Mouse (Mus musculus) erythroblast, embryonic 14.5 days (primary cell): Measurements from ENCODE around the gene Dhx57. TPM values are rescaled to one million over a fixed set of nuclear protein-coding genes. Genes with fewer than 3 reads are reported as not detected.

Experiments
- H3K27me3 ChIP-seq: 2 replicates; pipeline ENCODE4 v1.6.1; 2012; ENCODE audit warnings: inconsistent platforms; ENCODE audit not compliant: control insufficient read depth
- H3K36me3 ChIP-seq: 2 replicates; pipeline ENCODE4 v1.6.1; 2012; ENCODE audit warnings: mild to moderate bottlenecking, inconsistent platforms; ENCODE audit not compliant: control insufficient read depth
- H3K4me1 ChIP-seq: 2 replicates; pipeline ENCODE4 v1.6.1; 2012; ENCODE audit warnings: inconsistent platforms; ENCODE audit not compliant: control insufficient read depth
- H3K4me3 ChIP-seq: replicated peaks from 2 replicates; pipeline ENCODE3; 2012; ENCODE audit warnings: moderate library complexity, mild to moderate bottlenecking, inconsistent platforms
- H3K9me3 ChIP-seq: 2 replicates; pipeline ENCODE4 v1.6.1; 2012; ENCODE audit warnings: low read length, inconsistent platforms, mixed read lengths; ENCODE audit not compliant: control insufficient read depth
- GATA1 ChIP-seq: IDR thresholded peaks from 2 replicates; pipeline ENCODE4 v1.6.1; 2012; ENCODE audit warnings: low read length, inconsistent platforms, mixed read lengths
- TAL1 ChIP-seq: IDR thresholded peaks from 3 replicates; pipeline ENCODE4 v1.6.1; 2012; ENCODE audit warnings: low read length, inconsistent platforms, mixed read lengths
- polyA plus RNA-seq: library from polyadenylated mRNA; stranded (reverse); fragments of >175 nt; gene quantifications from 2 replicates; pipeline ENCODE4 v1.2.3, GENCODE M21; 2012

Dhx57 gene
- polyA plus RNA-seq, 1 experiment = 0.24 TPM

DNA sequence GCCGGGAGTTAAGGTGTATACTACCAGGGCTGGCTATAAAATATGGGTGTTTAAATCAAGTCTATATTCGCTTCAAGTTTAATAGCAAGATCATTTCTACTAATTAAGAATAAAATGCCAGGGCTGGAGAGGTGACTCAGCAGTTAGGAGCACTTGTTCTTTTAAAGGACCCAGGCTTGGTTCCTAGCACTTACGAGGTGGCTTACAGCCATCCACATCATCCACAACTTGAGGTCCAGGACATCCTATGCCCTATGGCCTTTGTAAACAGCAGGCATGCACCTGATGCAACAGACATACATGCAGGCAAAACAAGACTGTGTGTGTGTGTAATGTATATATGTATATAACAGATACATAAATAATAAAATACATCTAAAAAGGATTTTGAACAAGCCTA is 22.1 kb downstream of the Dhx57 start:
- peaks cover 43% of the 10 kb centered on the region for H3K36me3 ChIP-seq
- TF ChIP-seq GATA1 (no peak), TAL1 (no peak)

DNA sequence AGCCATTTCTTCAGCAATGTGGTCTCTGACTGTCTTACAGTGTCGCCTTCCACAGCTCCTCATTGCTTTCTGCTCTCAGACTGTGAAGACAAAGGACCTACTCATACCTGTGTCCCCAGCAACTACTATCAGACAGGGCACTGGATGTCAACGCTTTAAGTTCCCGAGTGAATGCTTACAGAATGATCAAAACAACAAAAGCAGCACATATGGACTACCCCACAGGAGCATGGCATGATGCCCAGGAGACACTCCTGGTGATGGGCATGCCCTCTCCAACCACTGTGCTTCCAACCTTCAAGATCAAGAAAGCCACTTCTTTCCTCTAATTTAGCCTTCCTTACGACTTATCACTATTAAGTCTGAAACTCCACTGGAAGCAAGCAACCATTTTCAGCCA is 23.2 kb downstream of the Dhx57 start:
- Histone ChIP-seq H3K27me3 (no peaks in the 10 kb centered on the region), H3K4me3 (no peak overlapping the region), H3K4me1 (no peaks in the 10 kb centered on the region), H3K36me3 (peaks cover 40% of the 10 kb centered on the region), H3K9me3 (no peaks in the 10 kb centered on the region)
- no peak for TF ChIP-seq GATA1
- no peak for TF ChIP-seq TAL1

More for the DNA sequence above, 22.1 kb downstream of the Dhx57 start:
- Histone ChIP-seq H3K4me3 (no peak overlapping the region), H3K4me1 (no peaks in the 10 kb centered on the region), H3K9me3 (no peaks in the 10 kb centered on the region), H3K27me3 (no peaks in the 10 kb centered on the region)

GRCm38 (mm10) chr17:80255208-80255607 is 35.1 kb downstream of the Dhx57 start:
- Histone ChIP-seq H3K9me3 (no peaks in the 10 kb centered on the region; the same call in 1 of the 2 replicates), H3K27me3 (no peaks in the 10 kb centered on the region), H3K36me3 (peaks cover 67% of the 10 kb centered on the region), H3K4me3 (no peak overlapping the region), H3K4me1 (peaks cover 5% of the 10 kb centered on the region)
- TF ChIP-seq TAL1 (no peak), GATA1 (no peak)

- H3K27me3 ChIP-seq = no peaks in the 10 kb centered on the region
These were observed 35.9 kb downstream of the Dhx57 start for GRCm38 (mm10) chr17:80254421-80254820.

GRCm38 (mm10) chr17:80252757-80253525 is 37.3 kb downstream of the Dhx57 start:
- peaks cover 5% of the 10 kb centered on the region for H3K4me1 ChIP-seq
- H3K27me3 ChIP-seq = no peaks in the 10 kb centered on the region
- H3K9me3 ChIP-seq = no peaks in the 10 kb centered on the region; the same call in 1 of the 2 replicates
- H3K36me3 ChIP-seq = peaks cover 67% of the 10 kb centered on the region
- no peak for TF ChIP-seq TAL1
- TF ChIP-seq GATA1 = no peak
- no peak overlapping the region for H3K4me3 ChIP-seq

More at GRCm38 (mm10) chr17:80254421-80254820, 35.9 kb downstream of the Dhx57 start:
- H3K4me1 ChIP-seq = peaks cover 5% of the 10 kb centered on the region
- H3K36me3 ChIP-seq = peaks cover 69% of the 10 kb centered on the region
- no peaks in the 10 kb centered on the region; the same call in 1 of the 2 replicates for H3K9me3 ChIP-seq
- TF ChIP-seq GATA1 = no peak
- no peak for TF ChIP-seq TAL1
- H3K4me3 ChIP-seq = no peak overlapping the region

- Histone ChIP-seq H3K4me1 (peaks cover 4% of the 10 kb centered on the region; the same call in 1 of the 2 replicates), H3K9me3 (no peaks in the 10 kb centered on the region), H3K4me3 (no peak overlapping the region), H3K27me3 (no peaks in the 10 kb centered on the region), H3K36me3 (peaks cover 51% of the 10 kb centered on the region)
- TF ChIP-seq GATA1 = no peak
- TF ChIP-seq TAL1 = no peak
These were observed 47.2 kb downstream of the Dhx57 start for GRCm38 (mm10) chr17:80243116-80243515.

DNA sequence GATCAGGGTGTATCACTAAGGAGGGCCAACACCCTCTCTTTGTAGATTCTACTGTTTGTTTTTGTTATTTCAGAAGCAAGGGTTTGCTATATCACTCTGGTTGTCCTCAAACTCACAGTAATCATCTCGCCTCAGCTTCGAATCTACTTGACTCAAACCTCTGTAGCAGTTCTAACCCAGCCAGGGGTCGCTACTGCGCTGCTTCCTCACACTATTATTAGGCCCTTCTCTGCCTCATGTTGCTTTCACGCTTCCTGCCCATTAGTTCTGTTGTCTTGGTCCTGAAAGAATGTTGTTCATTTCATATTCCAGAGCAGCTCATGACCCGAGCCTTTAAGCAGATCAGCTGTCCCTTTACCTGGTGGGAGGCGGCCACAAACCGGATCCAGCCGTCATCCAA is 48.7 kb downstream of the Dhx57 start:
- H3K36me3 ChIP-seq = peaks cover 47% of the 10 kb centered on the region
- no peak overlapping the region for H3K4me3 ChIP-seq
- TF ChIP-seq TAL1 (no peak), GATA1 (no peak)
- H3K27me3 ChIP-seq = no peaks in the 10 kb centered on the region
- peaks cover 4% of the 10 kb centered on the region; the same call in 1 of the 2 replicates for H3K4me1 ChIP-seq
- no peaks in the 10 kb centered on the region for H3K9me3 ChIP-seq

- H3K9me3 ChIP-seq = no peaks in the 10 kb centered on the region
- H3K36me3 ChIP-seq = peaks cover 22% of the 10 kb centered on the region
- H3K4me3 ChIP-seq = no peak overlapping the region
- no peak for TF ChIP-seq TAL1
- TF ChIP-seq GATA1 = no peak
- H3K4me1 ChIP-seq = peaks cover 14% of the 10 kb centered on the region
- no peaks in the 10 kb centered on the region for H3K27me3 ChIP-seq
These were observed 52.8 kb downstream of the Dhx57 start for GRCm38 (mm10) chr17:80237475-80237874.

DNA sequence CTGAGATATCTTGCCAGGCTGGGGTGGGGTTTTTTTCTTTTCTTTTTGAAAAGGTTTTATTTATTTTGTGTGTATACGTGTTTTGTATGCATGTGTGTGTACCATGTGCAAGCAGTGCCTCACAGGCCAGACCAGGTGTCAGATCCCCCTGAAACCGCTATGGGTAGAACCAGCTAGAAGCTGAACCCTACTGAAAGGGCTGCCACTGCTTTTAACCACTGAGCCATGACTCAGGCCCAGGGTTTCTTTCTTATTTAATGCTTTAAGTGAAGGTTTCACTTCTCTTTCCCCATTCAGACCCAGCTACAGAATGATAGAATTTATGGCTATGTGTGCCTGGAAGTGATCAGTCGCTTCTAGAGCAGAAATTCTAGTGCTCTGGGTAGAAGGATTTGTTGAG is 53.5 kb downstream of the Dhx57 start:
- no peak for TF ChIP-seq GATA1
- TF ChIP-seq TAL1 = no peak
- peaks cover 18% of the 10 kb centered on the region for H3K4me1 ChIP-seq
- no peaks in the 10 kb centered on the region for H3K27me3 ChIP-seq
- no peaks in the 10 kb centered on the region for H3K9me3 ChIP-seq
- peaks cover 19% of the 10 kb centered on the region for H3K36me3 ChIP-seq
- H3K4me3 ChIP-seq = no peak overlapping the region

- Histone ChIP-seq H3K4me1 (peaks cover 27% of the 10 kb centered on the region), H3K4me3 (no peak overlapping the region), H3K27me3 (no peaks in the 10 kb centered on the region), H3K9me3 (no peaks in the 10 kb centered on the region), H3K36me3 (peaks cover 16% of the 10 kb centered on the region)
- TF ChIP-seq GATA1 (no peak), TAL1 (no peak)
These were observed 54.8 kb downstream of the Dhx57 start for GRCm38 (mm10) chr17:80235477-80235876.
